Mouse (Mus musculus): ENCODE data around the gene Gm21797. TPM values are rescaled to one million over a fixed set of nuclear protein-coding genes. Genes with fewer than 3 reads are reported as not detected.

The Gm21797 gene
- polyA plus RNA-seq (2012; rRNA removed; ENCODE audit: low replicate concordance) = not detected in 2 replicates

GRCm38 (mm10) chrY:40775665-40776064 is at the start of gene Gm21797:
Gene Gm21797, minus strand, starts transcription at chrY:40775765.

GRCm38 (mm10) chrY:40804614-40805013 is 29.0 kb upstream of the Gm21797 start, which contains the start of gene Gm20795:
Gene Gm20795, plus strand, starts transcription at chrY:40804914.

Other genes with a start within 250 kb of the Gm21797 start
- gene Gm21852, start 123.8 kb downstream of the Gm21797 start, polyA plus RNA-seq (2012; rRNA removed; ENCODE audit: low replicate concordance) = not detected in 2 replicates
- not detected in 2 replicates for gene Gm20795, start 29.1 kb upstream of the Gm21797 start, polyA plus RNA-seq (2012; rRNA removed; ENCODE audit: low replicate concordance)